Mouse (Mus musculus): ENCODE results near the gene Arfgef2. TPM values are rescaled to one million over a fixed set of nuclear protein-coding genes. Genes with fewer than 3 reads are reported as not detected.

Gene Arfgef2
- total RNA-seq (2014; rRNA removed; ENCODE audit: low replicate concordance) (15.4 and 15.5 TPM in 2 replicates), polyA plus RNA-seq (2015; fragmentation: Nextera tagmentation; extraction: Ambion mirVana) (4.2 and 5.2 TPM in 2 replicates)

- no peaks in the 10 kb centered on the region for H3K9me3 ChIP-seq (replicated peaks; ENCODE audit: control insufficient read depth, low read length)
- no peak; the same call in 1 of the 2 replicates for TF ChIP-seq EP300 (IDR thresholded peaks at IDR 0.05; ENCODE audit: low read depth)
- TF ChIP-seq CTCF (IDR thresholded peaks at IDR 0.05; ENCODE audit: low read depth), result no peak
- H3K36me3 ChIP-seq (replicated peaks; ENCODE audit: control insufficient read depth, insufficient read depth, low read length), result no peaks in the 10 kb centered on the region
- no peaks in the 10 kb centered on the region for H3K27me3 ChIP-seq (ENCODE audit: control insufficient read depth, insufficient read depth, low read length)
- peak within 1 kb of the TSS; percentile 87 for H3K4me2 ChIP-seq (ENCODE audit: low read depth, low read length)
- peak; percentile 93 for ATAC-seq (ENCODE audit: insufficient read depth, low read depth)
- peak within 1 kb of the TSS; percentile 84 for H3K9ac ChIP-seq (replicated peaks; ENCODE audit: low read depth, low read length)
- peak within 1 kb of the TSS; percentile 94 for H3K27ac ChIP-seq (ENCODE audit: low read depth)
- peak; percentile 91 for DNase-seq (ENCODE audit: low spot score)
- WGBS, result under 1% methylated on average over 61 of the region's 76 CpGs
- peaks cover 14% of the 10 kb centered on the region for H3K4me1 ChIP-seq (ENCODE audit: control insufficient read depth, insufficient read depth)
- peak within 1 kb of the TSS; percentile 79 for H3K4me3 ChIP-seq (ENCODE audit: low read depth, low read length)
Measured at GRCm38 (mm10) chr2:166805250-166806172, at the start of gene Arfgef2. Gene Arfgef2, plus strand, starts transcription at chr2:166805588.

GRCm38 (mm10) chr2:166757969-166758368 lies 47.4 kb upstream of the Arfgef2 start:
- Histone ChIP-seq H3K36me3 (replicated peaks; ENCODE audit: control insufficient read depth, insufficient read depth, low read length) (no peaks in the 10 kb centered on the region), H3K4me3 (ENCODE audit: low read depth, low read length) (no peak overlapping the region), H3K27ac (ENCODE audit: low read depth) (no peak overlapping the region), H3K27me3 (ENCODE audit: control insufficient read depth, insufficient read depth, low read length) (0 out of 2 replicates have a peak, but pooled peaks cover 4% of the 10 kb centered on the region), H3K4me2 (ENCODE audit: low read depth, low read length) (no peak overlapping the region), H3K4me1 (ENCODE audit: control insufficient read depth, insufficient read depth) (no peaks in the 10 kb centered on the region), H3K9me3 (replicated peaks; ENCODE audit: control insufficient read depth, low read length) (no peaks in the 10 kb centered on the region), H3K9ac (replicated peaks; ENCODE audit: low read depth, low read length) (no peak overlapping the region)
- WGBS, result 16% methylated on average over 3 of the region's 3 CpGs
- ATAC-seq (ENCODE audit: insufficient read depth, low read depth) (no peak), DNase-seq (ENCODE audit: low spot score) (no peak)
- TF ChIP-seq CTCF (IDR thresholded peaks at IDR 0.05; ENCODE audit: low read depth), result no peak
- TF ChIP-seq EP300 (IDR thresholded peaks at IDR 0.05; ENCODE audit: low read depth), result no peak

- no peak overlapping the region for H3K4me2 ChIP-seq (ENCODE audit: low read depth, low read length)
- H3K27ac ChIP-seq (ENCODE audit: low read depth), result no peak overlapping the region
- DNase-seq (ENCODE audit: low spot score) (no peak), ATAC-seq (ENCODE audit: insufficient read depth, low read depth) (no peak)
- H3K9me3 ChIP-seq (replicated peaks; ENCODE audit: control insufficient read depth, low read length), result no peaks in the 10 kb centered on the region
- H3K4me3 ChIP-seq (ENCODE audit: low read depth, low read length), result no peak overlapping the region
- H3K27me3 ChIP-seq (ENCODE audit: control insufficient read depth, insufficient read depth, low read length), result no peaks in the 10 kb centered on the region
- WGBS, result 50% methylated on average over 5 of the region's 5 CpGs
- H3K4me1 ChIP-seq (ENCODE audit: control insufficient read depth, insufficient read depth), result no peaks in the 10 kb centered on the region
- no peak overlapping the region for H3K9ac ChIP-seq (replicated peaks; ENCODE audit: low read depth, low read length)
- no peaks in the 10 kb centered on the region for H3K36me3 ChIP-seq (replicated peaks; ENCODE audit: control insufficient read depth, insufficient read depth, low read length)
- no peak for TF ChIP-seq CTCF (IDR thresholded peaks at IDR 0.05; ENCODE audit: low read depth)
- no peak for TF ChIP-seq EP300 (IDR thresholded peaks at IDR 0.05; ENCODE audit: low read depth)
Measured at GRCm38 (mm10) chr2:166764051-166764450, 41.3 kb upstream of the Arfgef2 start.

- no peaks in the 10 kb centered on the region for H3K4me1 ChIP-seq (ENCODE audit: control insufficient read depth, insufficient read depth)
- H3K4me2 ChIP-seq (ENCODE audit: low read depth, low read length), result no peak overlapping the region
- TF ChIP-seq EP300 (IDR thresholded peaks at IDR 0.05; ENCODE audit: low read depth) (no peak), CTCF (IDR thresholded peaks at IDR 0.05; ENCODE audit: low read depth) (no peak)
- no peak overlapping the region for H3K9ac ChIP-seq (replicated peaks; ENCODE audit: low read depth, low read length)
- no peak overlapping the region for H3K27ac ChIP-seq (ENCODE audit: low read depth)
- no peak overlapping the region for H3K4me3 ChIP-seq (ENCODE audit: low read depth, low read length)
- H3K36me3 ChIP-seq (replicated peaks; ENCODE audit: control insufficient read depth, insufficient read depth, low read length), result no peaks in the 10 kb centered on the region
- H3K27me3 ChIP-seq (ENCODE audit: control insufficient read depth, insufficient read depth, low read length), result no peaks in the 10 kb centered on the region
- H3K9me3 ChIP-seq (replicated peaks; ENCODE audit: control insufficient read depth, low read length), result no peaks in the 10 kb centered on the region
- WGBS, result 76% methylated on average over 9 of the region's 9 CpGs
- ATAC-seq (ENCODE audit: insufficient read depth, low read depth) (no peak), DNase-seq (ENCODE audit: low spot score) (no peak)
Measured at GRCm38 (mm10) chr2:166767591-166767990, 37.8 kb upstream of the Arfgef2 start.

- Histone ChIP-seq H3K27me3 (ENCODE audit: control insufficient read depth, insufficient read depth, low read length) (no peaks in the 10 kb centered on the region), H3K9me3 (replicated peaks; ENCODE audit: control insufficient read depth, low read length) (no peaks in the 10 kb centered on the region), H3K27ac (ENCODE audit: low read depth) (no peak overlapping the region), H3K4me2 (ENCODE audit: low read depth, low read length) (no peak overlapping the region), H3K4me1 (ENCODE audit: control insufficient read depth, insufficient read depth) (no peaks in the 10 kb centered on the region), H3K36me3 (replicated peaks; ENCODE audit: control insufficient read depth, insufficient read depth, low read length) (no peaks in the 10 kb centered on the region), H3K4me3 (ENCODE audit: low read depth, low read length) (no peak overlapping the region), H3K9ac (replicated peaks; ENCODE audit: low read depth, low read length) (no peak overlapping the region)
- ATAC-seq (ENCODE audit: insufficient read depth, low read depth), result no peak
- no peak for TF ChIP-seq EP300 (IDR thresholded peaks at IDR 0.05; ENCODE audit: low read depth)
- no peak for TF ChIP-seq CTCF (IDR thresholded peaks at IDR 0.05; ENCODE audit: low read depth)
- DNase-seq (ENCODE audit: low spot score), result peak; percentile 22
- 59% methylated on average over 11 of the region's 11 CpGs for WGBS
Measured at GRCm38 (mm10) chr2:166771396-166771795, 34.0 kb upstream of the Arfgef2 start.
